Mouse (Mus musculus): ENCODE measurements at regions not wholly inside any gene's neighbourhood (a gene's known extent, or its start where the extent isn't known, plus 50 kb on each side); places are given as distances from the start of the nearest gene placed in this dataset.

DNA sequence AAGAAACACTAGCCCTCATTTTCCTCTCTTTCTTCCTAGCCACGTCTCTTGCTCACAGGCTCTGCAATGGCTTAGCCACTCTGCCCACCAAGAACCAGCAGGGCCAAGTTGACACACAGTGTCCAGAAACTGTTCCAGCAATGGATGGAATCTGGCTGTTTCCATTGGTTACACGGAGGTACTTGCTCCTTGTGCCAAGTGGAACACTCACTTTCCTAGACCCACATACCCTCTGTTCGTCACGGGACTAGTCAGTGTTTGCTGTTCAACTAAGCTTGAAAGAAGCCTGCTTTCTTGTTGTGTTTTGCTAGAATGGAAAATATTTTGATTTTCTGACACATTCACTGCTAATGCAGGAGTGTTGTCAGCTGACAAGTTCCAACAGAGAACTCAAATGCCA, 575.7 kb upstream of the Gulo start:
- H3K27ac ChIP-seq, result no peak overlapping the region
- H3K4me3 ChIP-seq, result no peak overlapping the region
- H3K9ac ChIP-seq (ENCODE audit: low read depth, low read length), result no peak overlapping the region
- TF ChIP-seq POLR2A (IDR thresholded peaks at IDR 0.05; ENCODE audit: insufficient read depth, low read depth, low read length) (no peak), CTCF (IDR thresholded peaks at IDR 0.05) (no peak), EP300 (IDR thresholded peaks at IDR 0.05; ENCODE audit: insufficient read depth, low read depth, low read length) (no peak)
- H3K4me1 ChIP-seq (ENCODE audit: control insufficient read depth, insufficient read depth, low read length), result no peaks in the 10 kb centered on the region
- H3K79me2 ChIP-seq (replicated peaks; ENCODE audit: control insufficient read depth, insufficient read depth, low read length), result no peaks in the 10 kb centered on the region
- WGBS, result 71% methylated on average over 4 of the region's 4 CpGs
- intact Hi-C loops (cut with DNase I), result no loop called here
- no peaks in the 10 kb centered on the region for H3K36me3 ChIP-seq (ENCODE audit: control insufficient read depth, insufficient read depth, low read length)
- DNase-seq, result no peak
- H3K27me3 ChIP-seq (ENCODE audit: control insufficient read depth, insufficient read depth, low read length), result no peaks in the 10 kb centered on the region

DNA sequence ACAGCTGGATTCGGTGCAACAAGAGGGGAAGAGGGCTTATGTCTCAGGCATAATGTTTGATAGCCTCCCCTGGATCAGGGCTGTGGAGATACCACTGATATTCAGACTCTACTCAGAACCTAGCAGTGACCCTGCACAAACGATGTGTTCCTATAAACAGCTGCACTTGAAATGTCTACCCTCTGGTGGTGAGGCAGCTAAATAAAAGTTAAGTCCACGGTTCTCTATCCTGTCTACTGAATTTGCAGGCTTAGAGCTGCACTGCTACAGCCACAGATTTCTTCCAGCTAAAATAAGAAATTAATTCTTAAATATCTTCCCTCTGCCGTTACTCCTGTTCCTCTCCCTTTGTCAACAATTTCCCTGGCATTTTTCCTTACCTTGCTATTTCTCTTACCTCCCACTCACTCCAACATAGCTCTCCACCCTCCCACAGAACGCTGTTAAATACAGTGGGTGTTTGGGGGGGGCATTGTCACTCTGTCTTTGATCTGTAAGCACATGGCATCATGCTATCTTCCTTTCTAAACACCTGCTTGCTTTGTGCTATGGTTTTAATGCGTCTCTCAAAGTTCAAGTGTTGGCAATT, 571.0 kb upstream of the Gulo start:
- TF ChIP-seq CTCF (IDR thresholded peaks at IDR 0.05) (0 out of 2 replicates have a peak, but pooled peaks have one; percentile 14), POLR2A (IDR thresholded peaks at IDR 0.05; ENCODE audit: insufficient read depth, low read depth, low read length) (no peak), EP300 (IDR thresholded peaks at IDR 0.05; ENCODE audit: insufficient read depth, low read depth, low read length) (no peak)
- Histone ChIP-seq H3K79me2 (replicated peaks; ENCODE audit: control insufficient read depth, insufficient read depth, low read length) (no peaks in the 10 kb centered on the region), H3K4me3 (no peak overlapping the region), H3K36me3 (ENCODE audit: control insufficient read depth, insufficient read depth, low read length) (no peaks in the 10 kb centered on the region), H3K27ac (no peak overlapping the region), H3K4me1 (ENCODE audit: control insufficient read depth, insufficient read depth, low read length) (no peaks in the 10 kb centered on the region), H3K9ac (ENCODE audit: low read depth, low read length) (no peak overlapping the region), H3K27me3 (ENCODE audit: control insufficient read depth, insufficient read depth, low read length) (no peaks in the 10 kb centered on the region)
- intact Hi-C loops (cut with DNase I), result no loop called here
- WGBS, result 60% methylated on average over 6 of the region's 6 CpGs
- no peak for DNase-seq

DNA sequence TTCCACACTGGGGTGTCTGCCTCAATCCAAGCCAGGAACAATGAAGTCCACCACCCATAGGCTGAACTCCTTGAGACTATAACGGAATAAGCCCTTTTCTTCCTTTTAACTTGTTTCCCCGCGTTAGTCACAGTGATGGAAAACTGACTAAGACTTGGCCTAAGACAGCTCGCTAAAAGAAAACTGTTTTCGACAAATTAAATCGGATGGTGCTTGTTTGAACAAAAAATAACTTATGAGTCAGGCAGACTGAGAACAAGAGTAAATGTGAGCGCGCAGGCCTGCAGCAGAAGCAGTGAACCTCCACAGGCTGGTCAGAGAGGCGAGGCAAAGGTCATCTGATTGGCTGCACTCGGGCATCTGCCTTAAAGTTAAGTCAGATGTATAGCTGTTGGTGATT, 557.6 kb upstream of the Gulo start:
- DNase-seq, result no peak
- Histone ChIP-seq H3K36me3 (ENCODE audit: control insufficient read depth, insufficient read depth, low read length) (no peaks in the 10 kb centered on the region), H3K4me3 (no peak overlapping the region), H3K27ac (no peak overlapping the region), H3K79me2 (replicated peaks; ENCODE audit: control insufficient read depth, insufficient read depth, low read length) (no peaks in the 10 kb centered on the region), H3K9ac (ENCODE audit: low read depth, low read length) (no peak overlapping the region), H3K4me1 (ENCODE audit: control insufficient read depth, insufficient read depth, low read length) (no peaks in the 10 kb centered on the region), H3K27me3 (ENCODE audit: control insufficient read depth, insufficient read depth, low read length) (no peaks in the 10 kb centered on the region)
- TF ChIP-seq CTCF (IDR thresholded peaks at IDR 0.05) (no peak), POLR2A (IDR thresholded peaks at IDR 0.05; ENCODE audit: insufficient read depth, low read depth, low read length) (no peak), EP300 (IDR thresholded peaks at IDR 0.05; ENCODE audit: insufficient read depth, low read depth, low read length) (no peak)
- intact Hi-C loops (cut with DNase I), result no loop called here
- 84% methylated on average over 10 of the region's 10 CpGs for WGBS

DNA sequence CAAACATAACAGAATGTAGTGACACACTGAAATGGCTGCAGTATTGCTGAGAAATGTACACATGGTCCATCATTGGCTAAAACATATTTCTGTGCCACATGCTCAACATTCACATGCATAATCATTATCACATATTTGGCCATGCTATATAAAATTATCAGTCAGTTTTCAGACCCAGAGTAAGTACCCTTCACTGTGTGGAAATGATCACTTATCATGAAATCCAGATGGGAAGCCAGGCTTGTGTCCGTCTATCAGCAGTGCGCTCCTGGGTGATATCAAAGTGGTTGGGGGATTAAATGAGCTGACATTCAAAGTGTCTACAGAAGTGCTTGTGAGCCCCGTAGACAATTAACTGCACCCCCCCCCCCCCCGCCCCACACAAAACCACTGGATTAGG, 553.7 kb upstream of the Gulo start:
- intact Hi-C loops (cut with DNase I), result no loop called here
- H3K27me3 ChIP-seq (ENCODE audit: control insufficient read depth, insufficient read depth, low read length), result no peaks in the 10 kb centered on the region

DNA sequence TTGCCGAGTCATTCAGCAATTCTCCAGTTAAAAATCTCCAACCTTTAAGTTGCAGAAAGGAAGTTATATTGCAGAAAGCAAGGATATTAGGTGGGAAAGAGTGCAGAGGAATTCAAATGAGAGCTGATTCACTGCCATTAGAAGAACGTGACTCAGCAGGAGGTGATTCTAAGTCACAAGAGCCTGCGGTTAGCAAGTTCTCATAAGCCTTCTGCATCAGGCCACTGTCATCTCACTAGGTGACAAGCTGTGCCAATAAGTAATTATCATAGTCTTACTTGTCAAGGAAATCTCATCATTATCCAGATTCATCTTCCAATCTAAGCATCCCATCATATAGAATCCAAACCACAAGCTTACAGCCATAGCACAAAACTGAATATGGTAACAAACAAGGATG, 552.7 kb upstream of the Gulo start:
- Histone ChIP-seq H3K79me2 (replicated peaks; ENCODE audit: control insufficient read depth, insufficient read depth, low read length) (no peaks in the 10 kb centered on the region), H3K36me3 (ENCODE audit: control insufficient read depth, insufficient read depth, low read length) (no peaks in the 10 kb centered on the region), H3K9ac (ENCODE audit: low read depth, low read length) (no peak overlapping the region), H3K4me3 (no peak overlapping the region), H3K4me1 (ENCODE audit: control insufficient read depth, insufficient read depth, low read length) (no peaks in the 10 kb centered on the region), H3K27me3 (ENCODE audit: control insufficient read depth, insufficient read depth, low read length) (no peaks in the 10 kb centered on the region), H3K27ac (no peak overlapping the region)
- intact Hi-C loops (cut with DNase I), result no loop called here
- no peak for DNase-seq
- 78% methylated on average over 3 of the region's 3 CpGs for WGBS
- no peak for TF ChIP-seq EP300 (IDR thresholded peaks at IDR 0.05; ENCODE audit: insufficient read depth, low read depth, low read length)
- TF ChIP-seq CTCF (IDR thresholded peaks at IDR 0.05), result no peak
- TF ChIP-seq POLR2A (IDR thresholded peaks at IDR 0.05; ENCODE audit: insufficient read depth, low read depth, low read length), result no peak

More for the DNA sequence above, 553.7 kb upstream of the Gulo start:
- H3K36me3 ChIP-seq (ENCODE audit: control insufficient read depth, insufficient read depth, low read length), result no peaks in the 10 kb centered on the region
- H3K27ac ChIP-seq, result no peak overlapping the region
- no peaks in the 10 kb centered on the region for H3K4me1 ChIP-seq (ENCODE audit: control insufficient read depth, insufficient read depth, low read length)
- no peaks in the 10 kb centered on the region for H3K79me2 ChIP-seq (replicated peaks; ENCODE audit: control insufficient read depth, insufficient read depth, low read length)
- no peak for DNase-seq
- no peak overlapping the region for H3K9ac ChIP-seq (ENCODE audit: low read depth, low read length)
- WGBS, result 53% methylated on average over 4 of the region's 4 CpGs
- TF ChIP-seq POLR2A (IDR thresholded peaks at IDR 0.05; ENCODE audit: insufficient read depth, low read depth, low read length) (no peak), CTCF (IDR thresholded peaks at IDR 0.05) (no peak), EP300 (IDR thresholded peaks at IDR 0.05; ENCODE audit: insufficient read depth, low read depth, low read length) (no peak)
- H3K4me3 ChIP-seq, result no peak overlapping the region

DNA sequence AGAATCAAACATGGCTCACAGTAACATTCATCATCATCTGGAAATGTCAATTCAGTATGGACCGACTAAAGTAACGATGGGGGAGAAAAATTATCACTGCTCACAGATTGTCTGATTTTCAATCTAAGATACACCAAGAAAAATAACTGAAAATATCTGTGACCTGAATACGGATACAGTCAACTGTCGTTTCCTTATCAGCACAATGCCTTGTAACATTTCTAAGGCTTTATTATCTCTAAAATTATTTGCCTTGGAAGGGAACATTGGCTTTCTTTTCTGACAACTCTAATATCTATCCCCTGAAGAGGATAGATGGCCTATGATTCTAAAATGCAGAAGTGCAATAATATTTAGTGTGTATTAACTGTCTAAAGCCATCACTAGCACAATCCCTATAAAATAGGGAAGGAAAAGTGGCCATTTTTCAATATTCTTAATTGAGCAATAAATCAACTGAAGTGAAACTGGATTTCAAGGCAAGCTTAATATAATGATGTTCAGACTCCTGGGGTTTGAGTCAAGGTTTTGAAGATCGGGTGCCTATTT, 552.1 kb upstream of the Gulo start:
- Histone ChIP-seq H3K27ac (no peak overlapping the region), H3K27me3 (ENCODE audit: control insufficient read depth, insufficient read depth, low read length) (no peaks in the 10 kb centered on the region), H3K9ac (ENCODE audit: low read depth, low read length) (no peak overlapping the region), H3K36me3 (ENCODE audit: control insufficient read depth, insufficient read depth, low read length) (no peaks in the 10 kb centered on the region), H3K79me2 (replicated peaks; ENCODE audit: control insufficient read depth, insufficient read depth, low read length) (no peaks in the 10 kb centered on the region), H3K4me1 (ENCODE audit: control insufficient read depth, insufficient read depth, low read length) (no peaks in the 10 kb centered on the region), H3K4me3 (no peak overlapping the region)
- TF ChIP-seq POLR2A (IDR thresholded peaks at IDR 0.05; ENCODE audit: insufficient read depth, low read depth, low read length) (no peak), EP300 (IDR thresholded peaks at IDR 0.05; ENCODE audit: insufficient read depth, low read depth, low read length) (no peak), CTCF (IDR thresholded peaks at IDR 0.05) (no peak)
- no peak for DNase-seq
- 59% methylated on average over 5 of the region's 5 CpGs for WGBS
- intact Hi-C loops (cut with DNase I), result no loop called here
